Mouse (Mus musculus) kidney, embryonic 16.5 days (tissue): ENCODE data around the gene Hoxc6. TPM values are rescaled to one million over a fixed set of nuclear protein-coding genes. Genes with fewer than 3 reads are reported as not detected.

Experiments
- ATAC-seq: fragments of 200-750 bp; cut with Nextera tagmentation; 2 replicates; pipeline ENCODE4 v1.8.0; 2017; ENCODE audit warnings: moderate TSS enrichment; ENCODE audit not compliant: low FRiP score, low TSS enrichment
- H3K27ac ChIP-seq: fragments of 300-500 bp; sonication (generic); 2 replicates; pipeline ENCODE4 v1.5.1; 2014; ENCODE audit warnings: low read length
- H3K27me3 ChIP-seq: fragments of 300-500 bp; sonication (generic); 2 replicates; pipeline ENCODE4 v1.6.1; 2014; ENCODE audit warnings: low read length, control low read depth, mixed read lengths; ENCODE audit not compliant: insufficient read depth
- H3K36me3 ChIP-seq: fragments of 300-500 bp; sonication (generic); 2 replicates; pipeline ENCODE4 v1.6.1; 2014; ENCODE audit warnings: low read length, control low read depth, mixed read lengths; ENCODE audit not compliant: insufficient read depth
- H3K4me1 ChIP-seq: fragments of 300-500 bp; sonication (generic); 2 replicates; pipeline ENCODE4 v1.6.1; 2014; ENCODE audit warnings: low read length, control low read depth, mixed read lengths; ENCODE audit not compliant: insufficient read depth
- H3K4me2 ChIP-seq: fragments of 300-500 bp; sonication (generic); replicated peaks from 2 replicates; pipeline ENCODE4 v1.6.1; 2014; ENCODE audit warnings: low read depth, low read length
- H3K4me3 ChIP-seq: fragments of 300-500 bp; sonication (generic); 2 replicates; pipeline ENCODE4 v1.5.1; 2014; ENCODE audit warnings: mild to moderate bottlenecking, low read length
- H3K9ac ChIP-seq: fragments of 300-500 bp; sonication (generic); replicated peaks from 2 replicates; pipeline ENCODE4 v1.6.1; 2014; ENCODE audit warnings: low read length
- H3K9me3 ChIP-seq: fragments of 300-500 bp; sonication (generic); 2 replicates; pipeline ENCODE4 v1.6.1; 2016; ENCODE audit warnings: low read length, control low read depth
- WGBS: fragments of 180-500 bp; shearing (Covaris S2); extraction: QIAGEN DNeasy Blood & Tissue Kit; methylation state at CpG from one replicate; pipeline ENCODE4 v1.1.7; 2014; 5-methylcytosine and 5-hydroxymethylcytosine counted together
- polyA plus RNA-seq: library from polyadenylated mRNA; unstranded; fragments of >200 nt; fragmentation: Nextera tagmentation; extraction: Ambion mirVana; gene quantifications from 2 replicates; pipeline ENCODE4 v1.2.1, GENCODE M21; 2015

Gene Hoxc6
- polyA plus RNA-seq, 1 experiment from 2014 or later = 7.6 TPM

- peak overlapping the region; percentile 38 for H3K4me3 ChIP-seq
- under 1% methylated on average over 13 of the region's 13 CpGs for WGBS
- H3K27ac ChIP-seq = peak overlapping the region; percentile 95
- H3K9ac ChIP-seq = peak overlapping the region; percentile 70
- H3K36me3 ChIP-seq = no peaks in the 10 kb centered on the region
- peak overlapping the region; percentile 47 for H3K4me2 ChIP-seq
- no peaks in the 10 kb centered on the region for H3K9me3 ChIP-seq
- peaks cover 27% of the 10 kb centered on the region; the same call in 1 of the 2 replicates for H3K27me3 ChIP-seq
- peaks cover 52% of the 10 kb centered on the region for H3K4me1 ChIP-seq
- peak; percentile 55 for ATAC-seq
Measured at GRCm38 (mm10) chr15:102959663-102960191, 38.3 kb upstream of the Hoxc6 start.

GRCm38 (mm10) chr15:102961728-102962127, 36.3 kb upstream of the Hoxc6 start:
- 7% methylated on average over 6 of the region's 6 CpGs for WGBS
- H3K9ac ChIP-seq = peak overlapping the region; percentile 66
- no peak for ATAC-seq
- peak overlapping the region; percentile 47 for H3K4me2 ChIP-seq
- peaks cover 43% of the 10 kb centered on the region for H3K4me1 ChIP-seq
- peak overlapping the region; percentile 94 for H3K27ac ChIP-seq
- peaks cover 26% of the 10 kb centered on the region; the same call in 1 of the 2 replicates for H3K27me3 ChIP-seq
- no peaks in the 10 kb centered on the region for H3K36me3 ChIP-seq
- H3K4me3 ChIP-seq = peak overlapping the region; percentile 35
- H3K9me3 ChIP-seq = no peaks in the 10 kb centered on the region

- 7% methylated on average over 13 of the region's 13 CpGs for WGBS
- Histone ChIP-seq H3K9ac (peak overlapping the region; percentile 79), H3K27ac (peak overlapping the region; percentile 92), H3K36me3 (no peaks in the 10 kb centered on the region), H3K27me3 (peaks cover 21% of the 10 kb centered on the region; the same call in 1 of the 2 replicates), H3K9me3 (no peaks in the 10 kb centered on the region), H3K4me3 (peak overlapping the region; percentile 65), H3K4me2 (peak overlapping the region; percentile 84), H3K4me1 (peaks cover 35% of the 10 kb centered on the region)
- ATAC-seq = no peak
Measured at GRCm38 (mm10) chr15:102962492-102962891, 35.6 kb upstream of the Hoxc6 start.

- H3K9me3 ChIP-seq = no peaks in the 10 kb centered on the region
- no peaks in the 10 kb centered on the region for H3K36me3 ChIP-seq
- H3K27ac ChIP-seq = peak overlapping the region; percentile 92
- peaks cover 15% of the 10 kb centered on the region; the same call in 1 of the 2 replicates for H3K27me3 ChIP-seq
- peak overlapping the region; percentile 65 for H3K4me3 ChIP-seq
- H3K9ac ChIP-seq = peak overlapping the region; percentile 79
- H3K4me1 ChIP-seq = peaks cover 27% of the 10 kb centered on the region
- peak overlapping the region; percentile 84 for H3K4me2 ChIP-seq
- ATAC-seq = no peak
- WGBS = 13% methylated on average over 8 of the region's 8 CpGs
Measured at GRCm38 (mm10) chr15:102963259-102963658, 34.8 kb upstream of the Hoxc6 start.

GRCm38 (mm10) chr15:102963671-102964640, 34.1 kb upstream of the Hoxc6 start:
- peak; percentile 25; the same call in 1 of the 2 replicates for ATAC-seq
- Histone ChIP-seq H3K9ac (peak overlapping the region; percentile 79), H3K4me2 (peak overlapping the region; percentile 84), H3K27me3 (peaks cover 20% of the 10 kb centered on the region), H3K36me3 (no peaks in the 10 kb centered on the region), H3K4me3 (peak overlapping the region; percentile 65), H3K4me1 (peaks cover 22% of the 10 kb centered on the region; the same call in 1 of the 2 replicates), H3K27ac (peak overlapping the region; percentile 92), H3K9me3 (no peaks in the 10 kb centered on the region)
- WGBS = 4% methylated on average over 28 of the region's 28 CpGs

GRCm38 (mm10) chr15:102965003-102965891, 32.8 kb upstream of the Hoxc6 start:
- no peaks in the 10 kb centered on the region for H3K36me3 ChIP-seq
- H3K4me2 ChIP-seq = peak overlapping the region; percentile 84
- no peaks in the 10 kb centered on the region for H3K9me3 ChIP-seq
- H3K27ac ChIP-seq = peak overlapping the region; percentile 92
- peaks cover 21% of the 10 kb centered on the region; the same call in 1 of the 2 replicates for H3K4me1 ChIP-seq
- no peak for ATAC-seq
- peaks cover 21% of the 10 kb centered on the region for H3K27me3 ChIP-seq
- H3K4me3 ChIP-seq = peak overlapping the region; percentile 65
- peak overlapping the region; percentile 79 for H3K9ac ChIP-seq
- 6% methylated on average over 26 of the region's 26 CpGs for WGBS

- H3K4me2 ChIP-seq = peak overlapping the region; percentile 84
- H3K4me1 ChIP-seq = peaks cover 21% of the 10 kb centered on the region
- peak overlapping the region; percentile 94 for H3K27ac ChIP-seq
- H3K9ac ChIP-seq = peak overlapping the region; percentile 90
- H3K27me3 ChIP-seq = peaks cover 24% of the 10 kb centered on the region
- ATAC-seq = peak; percentile 80
- peak overlapping the region; percentile 65 for H3K4me3 ChIP-seq
- 3% methylated on average over 29 of the region's 30 CpGs for WGBS
- no peaks in the 10 kb centered on the region for H3K9me3 ChIP-seq
- no peaks in the 10 kb centered on the region for H3K36me3 ChIP-seq
Measured at GRCm38 (mm10) chr15:102965892-102966775, 31.9 kb upstream of the Hoxc6 start.

GRCm38 (mm10) chr15:102966776-102967311, 31.2 kb upstream of the Hoxc6 start, which contains the start of gene Hoxc10:
Hoxc10 (plus strand) TSS chr15:102966796.
- peaks cover 22% of the 10 kb centered on the region for H3K4me1 ChIP-seq
- peaks cover 22% of the 10 kb centered on the region for H3K27me3 ChIP-seq
- under 1% methylated on average over 27 of the region's 27 CpGs for WGBS
- H3K36me3 ChIP-seq = no peaks in the 10 kb centered on the region
- peak within 1 kb of the TSS; percentile 65 for H3K4me3 ChIP-seq
- ATAC-seq = peak; percentile 58
- peak within 1 kb of the TSS; percentile 94 for H3K27ac ChIP-seq
- H3K9me3 ChIP-seq = no peaks in the 10 kb centered on the region
- H3K9ac ChIP-seq = peak within 1 kb of the TSS; percentile 90
- peak within 1 kb of the TSS; percentile 84 for H3K4me2 ChIP-seq
